Mouse (Mus musculus) embryonic facial prominence, embryonic 13.5 days (tissue): Measurements from ENCODE around the gene Zfp704. TPM values are rescaled to one million over a fixed set of nuclear protein-coding genes. Genes with fewer than 3 reads are reported as not detected.
A peak's percentile ranks its signal among the peaks of the same experiment; 100 is the strongest.

Experiments
- ATAC-seq: fragments of 200-750 bp; cut with Nextera tagmentation; 2 replicates; pipeline ENCODE4 v1.8.0; 2017; ENCODE audit warnings: low read depth; ENCODE audit not compliant: insufficient number of reproducible peaks, insufficient read depth, low FRiP score, low TSS enrichment
- H3K27ac ChIP-seq: fragments of 300-500 bp; sonication (generic); 2 replicates; pipeline ENCODE4 v1.5.1; 2015; ENCODE audit warnings: moderate library complexity, mild to moderate bottlenecking, inconsistent platforms
- H3K27me3 ChIP-seq: fragments of 300-500 bp; sonication (generic); 2 replicates; pipeline ENCODE4 v1.6.1; 2015; ENCODE audit warnings: mild to moderate bottlenecking, inconsistent platforms
- H3K36me3 ChIP-seq: fragments of 300-500 bp; sonication (generic); 2 replicates; pipeline ENCODE4 v1.6.1; 2015; ENCODE audit warnings: mild to moderate bottlenecking, inconsistent platforms
- H3K4me1 ChIP-seq: fragments of 300-500 bp; sonication (generic); 2 replicates; pipeline ENCODE4 v1.6.1; 2015; ENCODE audit warnings: inconsistent platforms
- H3K4me2 ChIP-seq: fragments of 300-500 bp; sonication (generic); 2 replicates; pipeline ENCODE4 v1.6.1; 2015; ENCODE audit warnings: moderate library complexity, mild to moderate bottlenecking, inconsistent platforms
- H3K4me3 ChIP-seq: fragments of 300-500 bp; sonication (generic); 2 replicates; pipeline ENCODE4 v1.5.1; 2015; ENCODE audit warnings: mild to moderate bottlenecking, inconsistent platforms
- H3K9ac ChIP-seq: fragments of 300-500 bp; sonication (generic); 2 replicates; pipeline ENCODE4 v1.6.1; 2015; ENCODE audit warnings: mild to moderate bottlenecking, inconsistent platforms
- H3K9me3 ChIP-seq: fragments of 300-500 bp; sonication (generic); 2 replicates; pipeline ENCODE4 v1.6.1; 2016; ENCODE audit warnings: inconsistent platforms
- WGBS: fragments of 180-500 bp; shearing (Covaris S2); methylation state at CpG from one replicate; pipeline ENCODE4 v1.1.7; 2015; ENCODE audit warnings: mixed read lengths; 5-methylcytosine and 5-hydroxymethylcytosine counted together
- polyA plus RNA-seq: library from polyadenylated mRNA; unstranded; fragments of >200 nt; fragmentation: Nextera tagmentation; extraction: Ambion mirVana; gene quantifications from 2 replicates; pipeline ENCODE4 v1.2.1, GENCODE M21; 2015

Gene Zfp704
- polyA plus RNA-seq, 1 experiment from 2014 or later: 10.0 TPM

DNA sequence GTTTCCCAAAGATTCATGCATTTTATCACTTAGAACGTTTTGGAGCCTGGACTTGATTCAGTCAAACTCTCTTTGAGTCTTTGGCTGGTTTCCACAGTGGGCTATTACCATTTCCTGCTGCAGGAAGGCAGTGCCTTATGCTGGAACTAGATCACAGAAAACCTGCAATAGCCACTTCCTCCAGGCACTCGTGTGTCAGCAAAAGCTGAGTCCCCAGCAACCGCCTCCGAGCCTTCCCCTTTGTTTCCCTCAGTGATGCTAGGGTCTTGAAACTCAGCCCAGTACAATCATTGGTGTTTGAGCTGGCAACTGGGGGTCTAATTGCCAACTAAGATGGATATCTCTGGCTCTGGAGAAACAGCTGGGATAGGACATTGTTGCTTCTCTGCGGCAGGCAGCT is 207.0 kb downstream of the Zfp704 start:
- H3K36me3 ChIP-seq: no peaks in the 10 kb centered on the region
- H3K4me1 ChIP-seq: peaks cover 32% of the 10 kb centered on the region
- WGBS: 20% methylated on average over 5 of the region's 5 CpGs
- no peak overlapping the region for H3K9ac ChIP-seq
- H3K9me3 ChIP-seq: no peaks in the 10 kb centered on the region
- H3K27ac ChIP-seq: peak overlapping the region; percentile 41; the same call in 1 of the 2 replicates
- no peak overlapping the region for H3K4me3 ChIP-seq
- peak overlapping the region; percentile 31; the same call in 1 of the 2 replicates for H3K4me2 ChIP-seq
- no peak for ATAC-seq
- no peaks in the 10 kb centered on the region for H3K27me3 ChIP-seq

- Histone ChIP-seq H3K27me3 (no peaks in the 10 kb centered on the region), H3K27ac (peak overlapping the region; percentile 18; the same call in 1 of the 2 replicates), H3K9me3 (no peaks in the 10 kb centered on the region), H3K4me3 (no peak overlapping the region), H3K9ac (no peak overlapping the region), H3K36me3 (no peaks in the 10 kb centered on the region), H3K4me1 (peaks cover 32% of the 10 kb centered on the region), H3K4me2 (no peak overlapping the region)
- 67% methylated on average over 5 of the region's 5 CpGs for WGBS
- ATAC-seq: no peak
These were observed 207.5 kb downstream of the Zfp704 start for GRCm38 (mm10) chr3:9402345-9402744.

DNA sequence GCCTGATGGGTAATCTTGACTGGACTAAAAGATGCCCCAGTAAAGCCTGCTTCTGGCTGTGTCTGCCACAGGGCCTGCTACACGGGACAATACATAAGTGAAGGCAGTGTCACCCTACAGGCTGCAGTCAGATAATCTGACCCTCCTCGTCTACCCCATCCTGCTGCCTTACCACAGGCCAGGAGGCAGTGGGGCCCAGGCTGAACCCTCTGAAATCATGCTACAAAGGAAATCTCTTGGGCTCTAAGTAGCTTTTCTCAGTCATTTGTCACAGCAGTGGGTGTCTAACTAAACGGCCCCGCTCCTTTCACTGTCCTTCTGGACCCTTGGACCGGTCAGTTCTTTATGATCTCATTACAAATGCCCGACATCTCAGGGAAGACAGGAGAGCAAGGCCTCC is 208.2 kb downstream of the Zfp704 start:
- no peak overlapping the region for H3K4me2 ChIP-seq
- no peak for ATAC-seq
- no peaks in the 10 kb centered on the region for H3K36me3 ChIP-seq
- no peak overlapping the region for H3K9ac ChIP-seq
- H3K4me1 ChIP-seq: peaks cover 32% of the 10 kb centered on the region
- no peaks in the 10 kb centered on the region for H3K27me3 ChIP-seq
- 73% methylated on average over 6 of the region's 6 CpGs for WGBS
- no peak overlapping the region for H3K27ac ChIP-seq
- H3K9me3 ChIP-seq: no peaks in the 10 kb centered on the region
- H3K4me3 ChIP-seq: no peak overlapping the region

DNA sequence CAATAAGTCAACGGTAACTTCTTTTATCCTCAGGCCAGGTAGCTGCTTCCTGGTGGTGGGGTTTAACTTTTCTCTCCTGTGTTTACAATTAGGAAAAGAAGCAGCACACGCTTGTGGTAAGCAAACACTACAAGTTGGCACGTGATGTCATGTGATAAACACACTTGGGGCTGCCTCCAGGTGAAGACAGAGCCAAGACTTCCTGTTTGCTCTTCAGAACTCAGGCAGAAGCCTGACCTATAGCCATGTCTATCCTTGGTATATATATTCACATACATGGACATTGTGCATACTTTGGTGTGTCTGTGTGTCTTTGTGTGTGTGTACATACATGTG is 209.0 kb downstream of the Zfp704 start:
- ATAC-seq: no peak
- Histone ChIP-seq H3K9ac (no peak overlapping the region), H3K36me3 (no peaks in the 10 kb centered on the region), H3K4me3 (no peak overlapping the region), H3K27ac (0 out of 2 replicates have a peak overlapping the region, but pooled peaks have one; percentile 24), H3K4me1 (peaks cover 32% of the 10 kb centered on the region), H3K4me2 (no peak overlapping the region), H3K9me3 (no peaks in the 10 kb centered on the region), H3K27me3 (no peaks in the 10 kb centered on the region)
- WGBS: 46% methylated on average over 3 of the region's 3 CpGs

GRCm38 (mm10) chr3:9400201-9400885 is 209.5 kb downstream of the Zfp704 start:
- Histone ChIP-seq H3K27ac (0 out of 2 replicates have a peak overlapping the region, but pooled peaks have one; percentile 24), H3K9me3 (0 out of 2 replicates have a peak, but pooled peaks cover under 1% of the 10 kb centered on the region), H3K4me3 (no peak overlapping the region), H3K4me1 (peaks cover 29% of the 10 kb centered on the region), H3K27me3 (no peaks in the 10 kb centered on the region), H3K4me2 (no peak overlapping the region), H3K9ac (no peak overlapping the region), H3K36me3 (no peaks in the 10 kb centered on the region)
- 31% methylated on average over 3 of the region's 3 CpGs for WGBS
- 0 out of 2 replicates have a peak, but pooled peaks have one; percentile 27 for ATAC-seq

DNA sequence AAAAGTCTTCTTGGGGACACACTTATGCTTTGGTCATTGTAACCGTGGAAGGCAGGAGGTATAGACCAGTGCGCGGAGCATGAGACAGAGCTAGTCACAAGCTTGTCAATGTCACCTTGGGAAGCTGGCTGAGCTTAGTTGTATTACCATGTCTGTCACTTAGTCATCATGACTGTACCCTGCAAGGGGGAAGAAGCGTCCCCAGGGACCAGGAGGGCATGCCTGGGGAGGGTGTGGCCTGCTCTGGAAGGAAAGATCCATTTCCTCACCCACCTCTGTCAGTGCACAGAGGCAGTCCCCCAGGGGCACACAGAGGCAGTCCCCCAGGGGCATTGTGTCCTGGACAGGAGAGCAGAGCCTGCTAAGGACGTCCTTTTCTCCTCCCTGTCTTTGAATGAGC is 211.6 kb downstream of the Zfp704 start:
- 0 out of 2 replicates have a peak, but pooled peaks cover 3% of the 10 kb centered on the region for H3K9me3 ChIP-seq
- H3K36me3 ChIP-seq: no peaks in the 10 kb centered on the region
- no peak overlapping the region for H3K4me2 ChIP-seq
- H3K4me1 ChIP-seq: peaks cover 22% of the 10 kb centered on the region
- ATAC-seq: no peak
- H3K27ac ChIP-seq: no peak overlapping the region
- no peak overlapping the region for H3K4me3 ChIP-seq
- WGBS: 62% methylated on average over 5 of the region's 5 CpGs
- H3K27me3 ChIP-seq: no peaks in the 10 kb centered on the region
- no peak overlapping the region for H3K9ac ChIP-seq
